Mouse (Mus musculus) forebrain, embryonic 11.5 days (tissue): ENCODE results near the gene Cd68. TPM values are rescaled to one million over a fixed set of nuclear protein-coding genes. Genes with fewer than 3 reads are reported as not detected.
A peak's percentile ranks its signal among the peaks of the same experiment; 100 is the strongest.
"Not testable (repeated sequence)": the region's sequence is repeated elsewhere in the genome, so short reads cannot be mapped to it uniquely, and the experiment has no call there.

Experiments used
- ATAC-seq: fragments of 200-750 bp; cut with Nextera tagmentation; replicated peaks from 2 replicates; pipeline ENCODE4 v1.8.0; 2017; ENCODE audit warnings: moderate TSS enrichment; ENCODE audit not compliant: low FRiP score
- DNase-seq: peaks from one replicate; pipeline ENCODE4 v3.0.0-alpha.2; 2017; ENCODE audit warnings: low spot score
- H3K27ac ChIP-seq: fragments of 300-500 bp; sonication (generic); 2 replicates; pipeline ENCODE4 v1.5.1; 2014; ENCODE audit warnings: low read depth, low read length
- H3K27me3 ChIP-seq: fragments of 300-500 bp; sonication (generic); 2 replicates; pipeline ENCODE4 v1.6.1; 2014; ENCODE audit warnings: mild to moderate bottlenecking, low read length, mixed read lengths; ENCODE audit not compliant: control insufficient read depth, insufficient read depth
- H3K36me3 ChIP-seq: fragments of 300-500 bp; sonication (generic); 2 replicates; pipeline ENCODE4 v1.6.1; 2014; ENCODE audit warnings: mild to moderate bottlenecking, low read length, moderate library complexity, mixed read lengths; ENCODE audit not compliant: control insufficient read depth, insufficient read depth
- H3K4me1 ChIP-seq: fragments of 300-500 bp; sonication (generic); replicated peaks from 2 replicates; pipeline ENCODE4 v1.6.1; 2014; ENCODE audit warnings: low read length, mixed read lengths; ENCODE audit not compliant: control insufficient read depth, insufficient read depth
- H3K4me2 ChIP-seq: fragments of 300-500 bp; sonication (generic); 2 replicates; pipeline ENCODE4 v1.6.1; 2014; ENCODE audit warnings: low read depth, mild to moderate bottlenecking, low read length, moderate library complexity, mixed read lengths; ENCODE audit not compliant: severe bottlenecking
- H3K4me3 ChIP-seq: fragments of 300-500 bp; sonication (generic); 2 replicates; pipeline ENCODE4 v1.5.1; 2014; ENCODE audit warnings: low read depth, low read length
- H3K9ac ChIP-seq: fragments of 300-500 bp; sonication (generic); 2 replicates; pipeline ENCODE4 v1.6.1; 2014; ENCODE audit warnings: low read length
- H3K9me3 ChIP-seq: fragments of 300-500 bp; sonication (generic); 2 replicates; pipeline ENCODE4 v1.6.1; 2016; ENCODE audit warnings: low read length, mixed read lengths; ENCODE audit not compliant: control insufficient read depth
- WGBS: fragments of 180-500 bp; shearing (Covaris S2); extraction: QIAGEN DNeasy Blood & Tissue Kit; methylation state at CpG from one replicate; pipeline ENCODE4 v1.1.7; 2014; 5-methylcytosine and 5-hydroxymethylcytosine counted together
- microRNA counts: library from miRNA; unstranded; fragments of <30 nt; microRNA quantifications from one replicate; lab custom pipeline; 2015
- microRNA-seq: library from miRNA; unstranded; fragments of <30 nt; microRNA quantifications from one replicate; pipeline ENCODE4, GENCODE M21; 2016; ENCODE audit not compliant: insufficient number of aligned reads
- polyA plus RNA-seq: library from polyadenylated mRNA; unstranded; fragments of >200 nt; fragmentation: Nextera tagmentation; extraction: Ambion mirVana; gene quantifications from 2 replicates; pipeline ENCODE4 v1.2.1, GENCODE M21; 2014

The Cd68 gene
- polyA plus RNA-seq, 1 experiment from 2014 or later = 6.3 TPM

- Histone ChIP-seq H3K27me3 (no peaks in the 10 kb centered on the region), H3K9me3 (no peaks in the 10 kb centered on the region), H3K4me1 (peaks cover 5% of the 10 kb centered on the region), H3K4me3 (no peak within 1 kb of the TSS), H3K9ac (no peak within 1 kb of the TSS), H3K4me2 (no peak within 1 kb of the TSS), H3K36me3 (no peaks in the 10 kb centered on the region), H3K27ac (no peak within 1 kb of the TSS)
- DNase-seq (no peak), ATAC-seq (no peak)
- WGBS = 63% methylated on average over 5 of the region's 5 CpGs
Measured at GRCm38 (mm10) chr11:69617805-69618204, 48.1 kb downstream of the Cd68 start, which contains the start of gene Shbg. Gene Shbg, minus strand, starts transcription at chr11:69617905.

DNA sequence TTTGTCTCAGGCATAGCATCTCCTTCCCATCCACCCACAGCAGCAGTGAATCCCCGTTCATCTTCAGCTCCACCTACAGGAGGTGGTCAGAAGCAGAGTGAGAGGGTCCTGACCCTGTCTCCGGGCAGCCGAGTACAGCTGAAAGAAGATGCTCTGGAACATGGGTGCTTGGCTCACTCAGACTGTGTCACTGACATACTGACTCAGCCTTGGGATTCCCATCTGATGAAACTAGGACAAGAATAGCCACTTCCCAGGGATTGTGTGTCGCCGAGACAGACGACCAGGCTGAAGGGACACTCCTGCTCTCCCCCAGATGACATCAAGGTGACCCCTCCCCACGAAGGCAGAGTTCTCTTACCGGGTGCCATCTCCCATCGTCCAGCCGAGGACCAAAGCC lies 49.2 kb downstream of the Cd68 start:
- 47% methylated on average over 10 of the region's 10 CpGs for WGBS
- Histone ChIP-seq H3K4me1 (peaks cover 3% of the 10 kb centered on the region), H3K27ac (no peak overlapping the region), H3K9ac (no peak overlapping the region), H3K4me2 (no peak overlapping the region), H3K36me3 (no peaks in the 10 kb centered on the region), H3K9me3 (no peaks in the 10 kb centered on the region), H3K4me3 (no peak overlapping the region), H3K27me3 (no peaks in the 10 kb centered on the region)
- DNase-seq = no peak
- ATAC-seq = no peak

GRCm38 (mm10) chr11:69614257-69614588 lies 51.7 kb downstream of the Cd68 start:
- DNase-seq, H3K4me2 ChIP-seq, ATAC-seq, H3K9ac ChIP-seq, H3K4me3 ChIP-seq, H3K36me3 ChIP-seq, H3K9me3 ChIP-seq, H3K4me1 ChIP-seq, H3K27ac ChIP-seq, H3K27me3 ChIP-seq: not testable (repeated sequence)
- WGBS = 52% methylated on average over 11 of the region's 11 CpGs

MicroRNA genes within 50 kb of the gene (microRNA counts, 519-probe panel; counts per million panel counts)
- 31.2 counts per million for microRNA mmu-miR-1934 (lab: Ali Mortazavi, UCI)
- 551 counts per million, percentile 0 among the panel's probes with 10 or more counts for microRNA mmu-miR-467f (lab: Ali Mortazavi, UCI)

Small RNAs within 50 kb of the gene (microRNA-seq; reads per million reads assigned to microRNA genes)
- gene Mir1934 (5.0 reads per million), gene Mir467f (not detected)

Other genes starting within 250 kb of the Cd68 start
- 2.1 and 2.6 TPM in 2 replicates for gene Dnah2, start 117.0 kb downstream of the Cd68 start, polyA plus RNA-seq
- 13.1 and 14.9 TPM in 2 replicates for gene Efnb3, start 105.9 kb downstream of the Cd68 start, polyA plus RNA-seq
- gene Wrap53, start 85.9 kb downstream of the Cd68 start, polyA plus RNA-seq = 39.3 and 44.1 TPM in 2 replicates
- gene Trp53, start 85.8 kb downstream of the Cd68 start, polyA plus RNA-seq = 168 and 175 TPM in 2 replicates
- 9.3 and 12.6 TPM in 2 replicates for gene Atp1b2, start 60.2 kb downstream of the Cd68 start, polyA plus RNA-seq
- gene Shbg, start 48.2 kb downstream of the Cd68 start, polyA plus RNA-seq = not detected in 2 replicates
- gene Sat2, start 44.1 kb downstream of the Cd68 start, polyA plus RNA-seq = 13.9 and 17.7 TPM in 2 replicates
- gene Fxr2, start 33.2 kb downstream of the Cd68 start, polyA plus RNA-seq = 33.6 and 44.1 TPM in 2 replicates
- not detected in 2 replicates for gene Sox15, start 10.8 kb downstream of the Cd68 start, polyA plus RNA-seq
- 39.0 TPM in 2 replicates for gene Mpdu1, start 3.5 kb downstream of the Cd68 start, polyA plus RNA-seq
- gene Eif4a1, start 6.3 kb upstream of the Cd68 start, polyA plus RNA-seq = 827 and 855 TPM in 2 replicates
- gene Senp3, start 15.9 kb upstream of the Cd68 start, polyA plus RNA-seq = 110 and 117 TPM in 2 replicates
- gene Tnfsf13, start 19.6 kb upstream of the Cd68 start, polyA plus RNA-seq = not detected in 2 replicates
- gene Tnfsf12, start 29.7 kb upstream of the Cd68 start, polyA plus RNA-seq = 2.4 TPM in 2 replicates
- gene Tnfsfm13, start 29.9 kb upstream of the Cd68 start, polyA plus RNA-seq = 0.60 and 1.2 TPM in 2 replicates
- 61.2 and 65.7 TPM in 2 replicates for gene Polr2a, start 92.5 kb upstream of the Cd68 start, polyA plus RNA-seq
- gene Slc35g3, start 95.8 kb upstream of the Cd68 start, polyA plus RNA-seq = not detected in 2 replicates
- gene Zbtb4, start 99.8 kb upstream of the Cd68 start, polyA plus RNA-seq = 1.1 and 1.4 TPM in 2 replicates
- gene Chrnb1, start 129.8 kb upstream of the Cd68 start, polyA plus RNA-seq = 0.73 and 1.1 TPM in 2 replicates
- 1.3 and 1.7 TPM in 2 replicates for gene Fgf11, start 135.7 kb upstream of the Cd68 start, polyA plus RNA-seq
- 0.32 and 0.65 TPM in 2 replicates for gene Tmem102, start 139.5 kb upstream of the Cd68 start, polyA plus RNA-seq
- not detected in 2 replicates for gene Gm39566, start 149.1 kb upstream of the Cd68 start, polyA plus RNA-seq
- gene Spem2, start 152.3 kb upstream of the Cd68 start, polyA plus RNA-seq = not detected in 2 replicates
- gene Spem1, start 156.0 kb upstream of the Cd68 start, polyA plus RNA-seq = 0.53 TPM in 1 of 2 replicates, not detected in the other
- 11.0 and 11.1 TPM in 2 replicates for gene Nlgn2, start 171.6 kb upstream of the Cd68 start, polyA plus RNA-seq
- gene Tmem256, start 172.4 kb upstream of the Cd68 start, polyA plus RNA-seq = 250 and 283 TPM in 2 replicates
- 64.6 and 71.9 TPM in 2 replicates for gene Plscr3, start 180.2 kb upstream of the Cd68 start, polyA plus RNA-seq
- gene Tnk1, start 192.6 kb upstream of the Cd68 start, polyA plus RNA-seq = 0.73 TPM in 2 replicates
- gene Tmem95, start 211.9 kb upstream of the Cd68 start, polyA plus RNA-seq = 0.40 TPM in 1 of 2 replicates, not detected in the other
- gene Kctd11, start 215.3 kb upstream of the Cd68 start, polyA plus RNA-seq = 2.9 and 3.0 TPM in 2 replicates
- gene Acap1, start 229.4 kb upstream of the Cd68 start, polyA plus RNA-seq = 0.52 and 0.75 TPM in 2 replicates
- 17.2 and 17.6 TPM in 2 replicates for gene 2810408A11Rik, start 234.8 kb upstream of the Cd68 start, polyA plus RNA-seq
- gene Neurl4, start 234.9 kb upstream of the Cd68 start, polyA plus RNA-seq = 16.4 and 23.0 TPM in 2 replicates
- 99.2 and 106 TPM in 2 replicates for gene Gps2, start 247.7 kb upstream of the Cd68 start, polyA plus RNA-seq